Mouse (Mus musculus): Measurements from ENCODE around the gene Crtc3.

- TF ChIP-seq CTCF (IDR thresholded peaks at IDR 0.05; ENCODE audit: control insufficient read depth, insufficient read depth, insufficient read length) = no peak
- TF ChIP-seq MYOG (IDR thresholded peaks at IDR 0.05; ENCODE audit: control insufficient read depth, extremely low read depth, insufficient read length) = no peak
- TF ChIP-seq USF1 (IDR thresholded peaks at IDR 0.05; ENCODE audit: low read depth) = no peak
- no peak for TF ChIP-seq MAX (IDR thresholded peaks at IDR 0.05)
- TF ChIP-seq CEBPB (IDR thresholded peaks at IDR 0.05; ENCODE audit: low read depth) = no peak
- no peak for TF ChIP-seq MYOD1 (IDR thresholded peaks at IDR 0.05; ENCODE audit: control insufficient read depth, insufficient read length, low read depth)
Measured at GRCm38 (mm10) chr7:80557161-80557560, 131.5 kb downstream of the Crtc3 start.
